Mouse (Mus musculus): Measurements from ENCODE around the gene Atg16l2. TPM values are rescaled to one million over a fixed set of nuclear protein-coding genes. Genes with fewer than 3 reads are reported as not detected.

Gene Atg16l2
- 139 TPM for total RNA-seq (2023)

DNA sequence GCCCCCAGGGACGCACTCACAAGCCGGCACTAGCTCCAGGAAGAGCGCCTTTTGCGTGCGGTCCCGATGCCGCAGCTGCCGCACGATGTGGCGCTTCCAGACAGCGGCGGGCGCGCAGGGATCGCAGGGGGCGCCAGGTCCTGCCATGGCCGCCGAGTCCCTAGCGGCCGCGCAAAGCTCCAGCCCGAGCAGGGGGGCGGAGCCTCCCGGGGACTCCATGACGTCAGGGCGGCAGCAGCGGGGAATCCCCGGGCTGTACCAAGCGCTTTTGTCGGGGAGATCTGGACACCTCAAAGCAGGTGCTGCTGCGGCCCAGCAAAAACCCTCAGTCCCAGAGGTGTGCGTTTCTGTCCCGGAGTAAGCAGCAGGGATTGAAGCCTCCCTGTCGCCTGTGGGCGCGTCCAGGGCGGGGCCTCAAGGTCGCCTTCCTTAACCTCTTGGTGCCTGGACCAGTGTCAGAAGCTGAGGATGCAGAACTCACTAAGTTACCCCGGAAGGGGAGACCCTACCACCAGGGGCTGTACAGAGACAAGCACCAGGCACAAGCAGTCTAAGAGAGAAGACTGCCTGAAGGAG lies at the start of gene Atg16l2:
TSS of gene Atg16l2 (minus strand) at position 371 of the 576 bp plus-strand sequence.

GRCm38 (mm10) chr7:101347767-101348270 lies 45.8 kb upstream of the Atg16l2 start, which contains the start of gene Arap1:
TSS of gene Arap1 (plus strand) at chr7:101348067.

GRCm38 (mm10) chr7:101317014-101317413 lies 15.0 kb upstream of the Atg16l2 start, which contains the start of gene Stard10:
TSS of gene Stard10 (plus strand) at chr7:101317086.

Other genes with a start within 250 kb of the Atg16l2 start
- gene Fchsd2, start 209.4 kb downstream of the Atg16l2 start, total RNA-seq (2023), result 131 TPM
- 10.0 TPM for gene Stard10, start 14.8 kb upstream of the Atg16l2 start, total RNA-seq (2023)
- gene Arap1, start 45.8 kb upstream of the Atg16l2 start, total RNA-seq (2023), result 145 TPM
- 22.4 TPM for gene Gm45837, start 108.6 kb upstream of the Atg16l2 start, total RNA-seq (2023)
- 75.2 TPM for gene Pde2a, start 119.4 kb upstream of the Atg16l2 start, total RNA-seq (2023)

All from CD4-positive naive resting alpha-beta T cell, adult 76 days (primary cell).